Mouse (Mus musculus) heart, postnatal 0 days (tissue): Measurements from ENCODE around the gene Tmem156.

Experiments
- CTCF ChIP-seq: IDR thresholded peaks from 2 replicates; pipeline ENCODE4 v1.5.1; 2016; ENCODE audit warnings: antibody characterized with exemption, control low read depth, low read depth
- EP300 ChIP-seq: IDR thresholded peaks from 2 replicates; pipeline ENCODE4 v1.6.1; 2016; ENCODE audit warnings: antibody characterized with exemption, low read depth

GRCm38 (mm10) chr5:65128481-65128880, 36.5 kb upstream of the Tmem156 start:
- TF ChIP-seq CTCF: no peak
- TF ChIP-seq EP300: no peak
